Comparison of ENCODE assay signal across 19 mouse cellular contexts in the genomic region with DNA sequence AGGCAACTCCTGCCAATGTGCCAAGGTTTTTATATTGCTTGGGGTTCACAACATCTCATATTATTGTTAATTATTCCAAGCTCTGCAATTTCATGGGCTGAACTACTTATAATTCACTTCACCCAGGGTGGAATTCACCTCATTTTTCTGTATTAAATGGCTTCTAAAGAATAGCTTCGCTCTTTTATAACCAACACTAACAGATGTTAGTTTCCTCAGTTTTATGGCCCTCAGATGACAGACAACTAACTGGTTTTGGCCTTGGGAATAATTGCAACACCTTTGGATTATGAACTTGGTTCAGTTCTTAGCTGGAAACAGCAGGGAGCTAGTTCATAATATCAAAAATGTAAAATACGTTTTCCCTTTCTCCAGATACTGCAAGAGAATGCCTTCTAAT.
"Had no signal": no experiment of that assay in that cellular context is flagged by ENCODE, and none has a peak within 500 bp of the region (broad histone marks: within the 10 kb centered on the region; RNA-seq: fewer than 3 reads in every experiment).

No protein-coding gene starts in this region.

- H3K4me2 ChIP-seq: liver, embryonic 12.5 days; lung, embryonic 15.5 days; midbrain, embryonic 11.5 days; midbrain, embryonic 13.5 days; midbrain, embryonic 15.5 days; neural tube, embryonic 12.5 days; stomach, embryonic 15.5 days had no signal

- ATAC-seq: liver, embryonic 12.5 days; lung, postnatal 0 days; midbrain, embryonic 13.5 days; midbrain, embryonic 15.5 days had no signal

- H3K27ac ChIP-seq: liver, embryonic 12.5 days; liver, embryonic 14.5 days; lung, embryonic 15.5 days; macrophage; midbrain, embryonic 13.5 days; midbrain, embryonic 15.5 days; neural tube, embryonic 12.5 days; stomach, embryonic 15.5 days; stomach, postnatal 0 days had no signal

- H3K4me3 ChIP-seq: liver, embryonic 12.5 days; lung, embryonic 15.5 days; megakaryocyte, embryonic 14.5 days; midbrain, embryonic 13.5 days; midbrain, embryonic 15.5 days; neural tube, embryonic 12.5 days; stomach, embryonic 15.5 days had no signal

- H3K4me1 ChIP-seq: liver, embryonic 12.5 days; lung, embryonic 15.5 days; megakaryocyte, embryonic 14.5 days; midbrain, embryonic 13.5 days; midbrain, embryonic 15.5 days; neural tube, embryonic 12.5 days; stomach, embryonic 15.5 days had no signal

- H3K27me3 ChIP-seq: liver, embryonic 12.5 days; lung, embryonic 15.5 days; megakaryocyte, embryonic 14.5 days; midbrain, embryonic 13.5 days; midbrain, embryonic 15.5 days; neural tube, embryonic 12.5 days; stomach, embryonic 15.5 days had no signal

- H3K9me3 ChIP-seq: liver, embryonic 12.5 days; lung, embryonic 15.5 days; midbrain, embryonic 13.5 days; midbrain, embryonic 15.5 days; neural tube, embryonic 12.5 days; stomach, embryonic 15.5 days had no signal

- DNase-seq: lung, adult 18-20 months; lung, postnatal 14 days; lung, postnatal 36 days; right cerebral cortex, postnatal 14 days; right cerebral cortex, postnatal 4 days; thymus, adult 2 months; thymus, postnatal 36 days had no signal

- H3K36me3 ChIP-seq: liver, embryonic 12.5 days; lung, embryonic 15.5 days; midbrain, embryonic 13.5 days; midbrain, embryonic 15.5 days; neural tube, embryonic 12.5 days; stomach, embryonic 15.5 days had no signal

- H3K9ac ChIP-seq: liver, embryonic 12.5 days; liver, embryonic 14.5 days; lung, embryonic 15.5 days; midbrain, embryonic 13.5 days; midbrain, embryonic 15.5 days; neural tube, embryonic 12.5 days; stomach, embryonic 15.5 days had no signal
